Mouse (Mus musculus) heart, embryonic 11.5 days (tissue): Measurements from ENCODE around the gene Clec16a. TPM values are rescaled to one million over a fixed set of nuclear protein-coding genes. Genes with fewer than 3 reads are reported as not detected.

Experiments
- ATAC-seq: fragments of 200-750 bp; cut with Nextera tagmentation; replicated peaks from 2 replicates; pipeline ENCODE4 v1.8.0; 2017; ENCODE audit warnings: moderate library complexity; ENCODE audit not compliant: insufficient number of reproducible peaks, low FRiP score, low TSS enrichment
- H3K27ac ChIP-seq: fragments of 300-500 bp; sonication (generic); 2 replicates; pipeline ENCODE4 v1.5.1; 2014; ENCODE audit warnings: mild to moderate bottlenecking, low read depth, low read length
- H3K27me3 ChIP-seq: fragments of 300-500 bp; sonication (generic); 2 replicates; pipeline ENCODE4 v1.6.1; 2014; ENCODE audit warnings: mild to moderate bottlenecking, low read length, mixed read lengths; ENCODE audit not compliant: control insufficient read depth, insufficient read depth
- H3K36me3 ChIP-seq: fragments of 300-500 bp; sonication (generic); 2 replicates; pipeline ENCODE4 v1.6.1; 2014; ENCODE audit warnings: mild to moderate bottlenecking, low read length, moderate library complexity, mixed read lengths; ENCODE audit not compliant: control insufficient read depth, insufficient read depth
- H3K4me1 ChIP-seq: fragments of 300-500 bp; sonication (generic); 2 replicates; pipeline ENCODE4 v1.6.1; 2014; ENCODE audit warnings: low read length; ENCODE audit not compliant: control insufficient read depth, insufficient read depth
- H3K4me2 ChIP-seq: fragments of 300-500 bp; sonication (generic); 2 replicates; pipeline ENCODE4 v1.6.1; 2014; ENCODE audit warnings: mild to moderate bottlenecking, moderate library complexity
- H3K4me3 ChIP-seq: fragments of 300-500 bp; sonication (generic); 2 replicates; pipeline ENCODE4 v1.5.1; 2014; ENCODE audit warnings: low read depth, low read length
- H3K9ac ChIP-seq: fragments of 300-500 bp; sonication (generic); 2 replicates; pipeline ENCODE4 v1.6.1; 2014; ENCODE audit warnings: mild to moderate bottlenecking, low read depth, low read length, moderate library complexity
- H3K9me3 ChIP-seq: fragments of 300-500 bp; sonication (generic); replicated peaks from 2 replicates; pipeline ENCODE4 v1.6.1; 2016; ENCODE audit warnings: low read length; ENCODE audit not compliant: control insufficient read depth
- WGBS: fragments of 180-500 bp; shearing (Covaris S2); extraction: QIAGEN DNeasy Blood & Tissue Kit; methylation state at CpG from one replicate; pipeline ENCODE4 v1.1.7; 2014; ENCODE audit not compliant: insufficient replicate concordance; 5-methylcytosine and 5-hydroxymethylcytosine counted together
- polyA plus RNA-seq: library from polyadenylated mRNA; unstranded; fragments of >200 nt; fragmentation: Nextera tagmentation; extraction: Ambion mirVana; gene quantifications from 2 replicates; pipeline ENCODE4 v1.2.1, GENCODE M21; 2014

Gene Clec16a
- polyA plus RNA-seq, 1 experiment from 2014 or later: 39.1 TPM

DNA sequence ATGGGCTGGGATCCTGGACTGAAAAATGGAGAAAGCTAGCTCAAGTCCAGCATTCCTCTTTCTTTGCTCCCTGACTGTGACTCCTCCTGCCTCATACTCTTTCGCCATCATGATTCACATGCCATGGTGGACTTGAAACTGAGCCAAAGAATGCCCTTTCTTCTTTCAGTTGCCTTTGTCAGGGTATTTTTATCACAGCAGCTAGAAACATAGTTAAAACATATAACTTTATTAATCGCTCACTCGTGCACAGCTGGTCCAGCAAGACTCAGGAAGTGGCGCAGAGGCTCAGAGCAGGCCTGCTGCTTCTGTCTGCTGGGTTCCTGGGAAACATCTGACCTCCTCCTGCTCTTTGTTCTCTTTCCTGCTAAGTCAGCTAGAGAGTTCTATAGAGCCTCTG is 158.8 kb downstream of the Clec16a start:
- Histone ChIP-seq H3K27ac (no peak overlapping the region), H3K36me3 (no peaks in the 10 kb centered on the region), H3K4me1 (peaks cover 5% of the 10 kb centered on the region; the same call in 1 of the 2 replicates), H3K4me3 (no peak overlapping the region), H3K9me3 (no peaks in the 10 kb centered on the region), H3K9ac (no peak overlapping the region), H3K4me2 (no peak overlapping the region), H3K27me3 (no peaks in the 10 kb centered on the region)
- no peak for ATAC-seq
- 69% methylated on average over 4 of the region's 4 CpGs for WGBS

DNA sequence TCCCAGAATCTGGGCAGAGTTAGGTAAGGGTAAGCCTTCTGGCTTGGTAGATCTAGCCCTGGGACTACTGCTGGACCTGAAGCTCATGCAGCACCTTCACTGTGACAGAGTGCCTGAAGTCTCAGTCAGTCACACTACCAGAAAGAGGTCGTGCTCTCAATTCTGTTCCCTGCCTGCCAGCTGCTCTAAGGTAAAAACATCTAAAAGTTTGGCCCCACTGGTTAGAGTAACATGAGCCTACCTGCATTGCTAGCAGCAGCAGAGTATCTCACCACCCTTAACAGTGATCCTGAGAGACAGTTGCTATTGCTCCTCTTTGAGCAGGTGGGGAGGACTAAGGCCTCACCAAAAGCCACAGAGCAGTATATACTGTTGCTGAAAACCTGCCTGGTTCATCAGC is 160.3 kb downstream of the Clec16a start:
- 71% methylated on average over 1 of the region's 1 CpGs for WGBS
- H3K4me2 ChIP-seq: no peak overlapping the region
- H3K9me3 ChIP-seq: no peaks in the 10 kb centered on the region
- no peak overlapping the region for H3K4me3 ChIP-seq
- H3K36me3 ChIP-seq: no peaks in the 10 kb centered on the region
- no peak overlapping the region for H3K27ac ChIP-seq
- H3K27me3 ChIP-seq: no peaks in the 10 kb centered on the region
- peaks cover 5% of the 10 kb centered on the region; the same call in 1 of the 2 replicates for H3K4me1 ChIP-seq
- H3K9ac ChIP-seq: no peak overlapping the region; the same call in 1 of the 2 replicates
- no peak for ATAC-seq

DNA sequence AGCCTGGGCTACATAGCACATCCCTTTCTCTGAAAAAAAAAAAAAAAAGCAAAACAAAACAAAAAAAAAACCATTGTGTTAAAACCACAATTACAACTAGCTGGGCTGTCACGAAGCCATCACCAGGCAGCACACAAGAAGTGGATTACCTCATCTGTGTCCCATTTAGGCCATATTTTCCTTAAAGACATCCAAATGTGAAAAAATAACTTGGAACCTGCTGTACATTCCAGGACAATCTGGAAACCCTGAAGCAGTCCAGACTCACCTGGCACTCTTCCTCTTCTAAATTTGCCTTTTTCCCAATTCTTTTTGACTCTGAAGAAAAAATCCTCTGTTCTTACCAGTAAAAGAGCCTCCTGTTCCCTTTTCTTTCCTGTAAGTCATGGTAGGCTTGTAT is 166.4 kb downstream of the Clec16a start:
- Histone ChIP-seq H3K27ac (no peak overlapping the region), H3K4me1 (no peaks in the 10 kb centered on the region), H3K4me3 (no peak overlapping the region), H3K4me2 (no peak overlapping the region), H3K9me3 (no peaks in the 10 kb centered on the region), H3K36me3 (no peaks in the 10 kb centered on the region), H3K27me3 (no peaks in the 10 kb centered on the region), H3K9ac (no peak overlapping the region)
- ATAC-seq: no peak
- 64% methylated on average over 1 of the region's 1 CpGs for WGBS

DNA sequence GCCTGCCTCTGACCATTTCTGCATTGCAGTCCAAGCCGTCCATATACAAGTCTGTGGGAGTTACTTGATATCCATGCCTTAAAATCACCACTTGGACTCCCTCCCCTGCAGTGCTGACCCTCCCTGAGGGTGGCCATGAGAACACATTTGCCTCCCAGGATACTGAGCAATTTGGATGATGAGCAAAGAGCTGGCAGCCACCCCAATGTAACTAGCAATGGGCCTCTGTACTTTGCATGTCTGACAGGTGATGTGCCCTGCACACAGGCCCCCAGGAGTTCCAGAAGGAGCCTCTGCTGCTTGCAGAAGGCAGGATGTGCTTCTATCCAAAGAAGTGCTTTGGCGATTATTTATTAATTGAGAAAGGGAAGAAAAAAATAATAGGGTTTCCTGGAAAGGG is 167.9 kb downstream of the Clec16a start:
- Histone ChIP-seq H3K9ac (no peak overlapping the region), H3K4me3 (no peak overlapping the region), H3K27ac (no peak overlapping the region), H3K9me3 (no peaks in the 10 kb centered on the region), H3K36me3 (no peaks in the 10 kb centered on the region), H3K4me1 (no peaks in the 10 kb centered on the region), H3K27me3 (no peaks in the 10 kb centered on the region), H3K4me2 (no peak overlapping the region)
- no peak for ATAC-seq
- WGBS: 73% methylated on average over 2 of the region's 2 CpGs

- Histone ChIP-seq H3K9ac (no peak overlapping the region), H3K4me3 (no peak overlapping the region), H3K36me3 (no peaks in the 10 kb centered on the region), H3K9me3 (no peaks in the 10 kb centered on the region), H3K4me1 (no peaks in the 10 kb centered on the region), H3K27me3 (no peaks in the 10 kb centered on the region), H3K4me2 (no peak overlapping the region), H3K27ac (no peak overlapping the region)
- ATAC-seq: no peak
- WGBS: 64% methylated on average over 7 of the region's 7 CpGs
Measured at GRCm38 (mm10) chr16:10713441-10714239, 168.5 kb downstream of the Clec16a start.

DNA sequence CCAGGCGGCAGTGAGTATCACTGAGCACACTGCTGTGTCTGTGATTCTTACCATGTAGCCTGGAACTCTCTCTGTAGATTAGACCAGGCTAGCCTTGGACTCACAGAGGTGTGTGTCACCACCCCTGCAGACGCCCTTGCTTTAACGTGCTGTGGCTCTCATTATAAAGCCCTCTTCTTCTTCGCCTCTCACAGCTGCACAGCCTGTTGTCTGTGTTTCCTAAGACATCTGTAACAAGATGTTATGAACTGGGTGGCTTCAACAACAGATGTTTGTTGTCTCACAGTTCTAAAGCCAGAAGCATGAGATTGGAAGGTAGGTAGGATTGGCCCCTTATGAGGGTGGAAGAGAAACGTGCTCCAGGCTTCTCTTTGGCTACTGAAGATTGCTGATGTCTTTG is 170.1 kb downstream of the Clec16a start:
- Histone ChIP-seq H3K9me3 (no peaks in the 10 kb centered on the region), H3K4me3 (no peak overlapping the region), H3K9ac (no peak overlapping the region), H3K4me2 (no peak overlapping the region), H3K27ac (no peak overlapping the region), H3K36me3 (no peaks in the 10 kb centered on the region), H3K4me1 (no peaks in the 10 kb centered on the region), H3K27me3 (no peaks in the 10 kb centered on the region)
- ATAC-seq: no peak
- WGBS: 78% methylated on average over 5 of the region's 5 CpGs

DNA sequence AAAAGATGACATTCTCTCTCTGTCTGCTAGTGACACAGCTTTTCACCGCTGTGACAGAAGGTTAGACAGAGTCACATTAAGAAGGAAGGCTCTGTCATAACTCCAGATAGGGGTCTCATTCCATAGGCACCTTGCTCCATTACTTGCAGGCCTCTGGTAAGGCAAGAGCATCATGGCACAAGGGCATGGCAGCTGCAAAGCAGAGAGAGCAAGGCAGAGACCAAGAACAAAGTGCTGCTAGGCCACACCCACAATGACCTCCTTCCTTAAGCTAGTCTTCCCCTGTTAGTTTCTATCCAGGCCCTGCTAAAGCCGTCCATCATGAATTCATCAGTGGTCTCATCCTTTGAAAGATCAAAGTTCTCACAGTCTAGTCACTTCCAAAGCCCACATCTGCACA is 170.5 kb downstream of the Clec16a start:
- WGBS: 74% methylated on average over 2 of the region's 2 CpGs
- Histone ChIP-seq H3K4me1 (no peaks in the 10 kb centered on the region), H3K9me3 (no peaks in the 10 kb centered on the region), H3K36me3 (no peaks in the 10 kb centered on the region), H3K4me3 (no peak overlapping the region), H3K27ac (no peak overlapping the region), H3K4me2 (no peak overlapping the region), H3K27me3 (no peaks in the 10 kb centered on the region), H3K9ac (no peak overlapping the region)
- ATAC-seq: no peak

DNA sequence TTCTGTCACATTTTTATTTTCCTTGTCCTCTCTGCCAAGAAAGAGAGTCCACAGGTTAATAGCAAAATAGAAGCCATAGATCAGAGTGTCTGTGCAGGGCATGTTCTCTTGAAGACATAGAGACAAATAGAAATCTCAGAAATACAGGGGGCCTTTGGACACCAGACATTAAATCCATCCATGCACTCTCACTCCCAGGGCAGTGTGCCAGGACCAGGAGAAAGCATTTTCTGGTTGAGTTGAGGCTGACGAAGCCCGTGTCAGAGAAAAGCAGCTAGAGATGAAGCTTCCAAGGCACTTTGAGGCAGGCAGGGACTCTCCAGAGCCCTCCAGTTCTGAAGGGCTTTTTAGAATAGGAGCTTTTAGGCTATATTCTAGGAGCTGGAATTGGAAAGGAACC is 171.6 kb downstream of the Clec16a start:
- Histone ChIP-seq H3K27me3 (no peaks in the 10 kb centered on the region), H3K9ac (no peak overlapping the region), H3K4me2 (no peak overlapping the region), H3K4me1 (no peaks in the 10 kb centered on the region), H3K27ac (no peak overlapping the region), H3K36me3 (no peaks in the 10 kb centered on the region), H3K9me3 (no peaks in the 10 kb centered on the region), H3K4me3 (no peak overlapping the region)
- 85% methylated on average over 2 of the region's 2 CpGs for WGBS
- no peak for ATAC-seq

- H3K27me3 ChIP-seq: no peaks in the 10 kb centered on the region
- H3K9ac ChIP-seq: no peak overlapping the region
- H3K9me3 ChIP-seq: no peaks in the 10 kb centered on the region
- H3K4me2 ChIP-seq: no peak overlapping the region
- WGBS: 66% methylated on average over 6 of the region's 6 CpGs
- H3K4me3 ChIP-seq: no peak overlapping the region
- no peaks in the 10 kb centered on the region for H3K36me3 ChIP-seq
- peaks cover 9% of the 10 kb centered on the region; the same call in 1 of the 2 replicates for H3K4me1 ChIP-seq
- no peak overlapping the region for H3K27ac ChIP-seq
- no peak for ATAC-seq
Measured at GRCm38 (mm10) chr16:10719971-10720370, 174.8 kb downstream of the Clec16a start.
